In the genomic region with DNA sequence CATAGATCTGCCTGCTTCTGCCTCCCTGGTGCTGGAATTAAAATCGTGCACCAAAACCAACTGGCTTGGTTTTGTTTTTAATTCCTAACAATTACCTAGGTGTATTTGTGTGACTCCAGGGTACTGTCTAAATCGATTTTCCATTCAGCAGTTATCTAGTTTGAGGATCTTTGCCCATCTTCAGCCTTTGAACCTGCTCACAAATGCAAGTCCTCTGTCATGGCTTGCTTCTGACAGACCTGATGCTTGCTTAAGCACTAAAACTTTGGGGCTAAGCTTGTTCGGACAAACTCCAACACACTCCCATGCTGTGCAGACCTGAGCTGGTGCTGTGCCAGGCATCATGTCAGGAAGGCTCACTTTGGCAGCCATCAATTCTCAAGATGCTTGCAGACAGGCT, we compare ENCODE assay signal across 22 mouse cellular contexts.
DNase-seq lines count a peak whose midpoint lies in the region; ATAC-seq and TF ChIP-seq lines count a peak whose summit lies in the region.
"Had no signal": no experiment of that assay in that cellular context is flagged by ENCODE, and none has a peak within 500 bp of the region (broad histone marks: within the 10 kb centered on the region; RNA-seq: fewer than 3 reads in every experiment).

No protein-coding gene starts in this region.

- TF ChIP-seq CTCF in heart, adult 2 months (IDR thresholded peaks at IDR 0.05), result no peak

- no peak overlapping the region for H3K4me2 ChIP-seq in heart, embryonic 15.5 days
- H3K4me2 ChIP-seq in lung, embryonic 16.5 days (ENCODE audit: low read depth, low read length), result no peak overlapping the region
- H3K4me2 ChIP-seq: embryonic facial prominence, embryonic 13.5 days; hindbrain, embryonic 12.5 days; limb, embryonic 15.5 days; liver, embryonic 15.5 days; stomach, embryonic 15.5 days had no signal

- no peaks in the 10 kb centered on the region for H3K9me3 ChIP-seq in heart, embryonic 15.5 days (replicated peaks)
- no peaks in the 10 kb centered on the region for H3K9me3 ChIP-seq in lung, embryonic 16.5 days (ENCODE audit: control insufficient read depth, low read length)
- H3K9me3 ChIP-seq: embryonic facial prominence, embryonic 13.5 days; G1E; hindbrain, embryonic 12.5 days; limb, embryonic 15.5 days; liver, embryonic 15.5 days; stomach, embryonic 15.5 days had no signal

- H3K27ac ChIP-seq in heart, embryonic 15.5 days, result peak overlapping the region; percentile 14; the same call in 1 of the 2 replicates
- H3K27ac ChIP-seq in heart, adult 2 months, result no peak overlapping the region
- peak overlapping the region; percentile 49 for H3K27ac ChIP-seq in lung, embryonic 16.5 days (ENCODE audit: low read length)
- H3K27ac ChIP-seq: embryonic facial prominence, embryonic 13.5 days; limb, embryonic 15.5 days; liver, embryonic 15.5 days; stomach, embryonic 15.5 days had no signal

- 60% methylated on average over 3 of the region's 3 CpGs for WGBS in heart, embryonic 15.5 days
- 64% methylated on average over 3 of the region's 3 CpGs for WGBS in heart, adult 2 months
- 62% methylated on average over 3 of the region's 3 CpGs for WGBS in lung, embryonic 16.5 days

- no peak for DNase-seq in heart, adult 2 months
- no peak for DNase-seq in lung, postnatal 25 days (ENCODE audit: low spot score)
- peak; percentile 17 for DNase-seq in thymus, postnatal 0 days (ENCODE audit: low spot score)
- DNase-seq in thymus, postnatal 14 days, result no peak
- DNase-seq in ovary, adult 18-20 months (ENCODE audit: low spot score), result no peak
- DNase-seq: adrenal gland, postnatal 10 days; cerebellum, adult 11 months; cerebellum, postnatal 10 days; gastrocnemius, postnatal 10 days; heart, adult 18-20 months; layer of hippocampus, postnatal 36 days; lung, postnatal 10 days had no signal

- no peak for ATAC-seq in heart, embryonic 15.5 days (replicated peaks; ENCODE audit: insufficient number of reproducible peaks, insufficient read depth, low FRiP score, low read depth)
- ATAC-seq in lung, embryonic 16.5 days (ENCODE audit: low read depth), result no peak
- ATAC-seq: activated CD4-positive, CD25-positive, alpha-beta regulatory T cell, adult 4 months; intestine, embryonic 16.5 days had no signal

- no peaks in the 10 kb centered on the region for H3K27me3 ChIP-seq in heart, embryonic 15.5 days
- H3K27me3 ChIP-seq in heart, adult 2 months (ENCODE audit: control insufficient read depth, insufficient read depth, low read length), result no peaks in the 10 kb centered on the region
- H3K27me3 ChIP-seq in lung, embryonic 16.5 days (ENCODE audit: control insufficient read depth, insufficient read depth, low read depth, low read length), result no peaks in the 10 kb centered on the region
- H3K27me3 ChIP-seq: hindbrain, embryonic 12.5 days; stomach, embryonic 15.5 days had no signal

- H3K36me3 ChIP-seq in heart, embryonic 15.5 days, result no peaks in the 10 kb centered on the region
- no peaks in the 10 kb centered on the region for H3K36me3 ChIP-seq in heart, adult 2 months (ENCODE audit: control insufficient read depth, insufficient read depth, low read length)
- H3K36me3 ChIP-seq in lung, embryonic 16.5 days (ENCODE audit: control insufficient read depth, insufficient read depth, low read length), result no peaks in the 10 kb centered on the region
- H3K36me3 ChIP-seq: embryonic facial prominence, embryonic 13.5 days; G1E; hindbrain, embryonic 12.5 days; limb, embryonic 15.5 days; liver, embryonic 15.5 days; stomach, embryonic 15.5 days had no signal

- no peak overlapping the region for H3K4me3 ChIP-seq in heart, embryonic 15.5 days
- no peak overlapping the region for H3K4me3 ChIP-seq in heart, adult 2 months
- no peak overlapping the region for H3K4me3 ChIP-seq in lung, embryonic 16.5 days (ENCODE audit: low read length)
- H3K4me3 ChIP-seq: embryonic facial prominence, embryonic 13.5 days; hindbrain, embryonic 12.5 days; limb, embryonic 15.5 days; liver, embryonic 15.5 days; stomach, embryonic 15.5 days had no signal

- TF ChIP-seq POLR2A in heart, adult 2 months (IDR thresholded peaks at IDR 0.05; ENCODE audit: insufficient read depth, low read depth, low read length), result no peak

- no peak overlapping the region for H3K9ac ChIP-seq in heart, embryonic 15.5 days
- no peak overlapping the region for H3K9ac ChIP-seq in heart, adult 2 months (ENCODE audit: low read depth, low read length)
- no peak overlapping the region for H3K9ac ChIP-seq in lung, embryonic 16.5 days (ENCODE audit: low read length)
- H3K9ac ChIP-seq: embryonic facial prominence, embryonic 13.5 days; hindbrain, embryonic 12.5 days; limb, embryonic 15.5 days; liver, embryonic 15.5 days; stomach, embryonic 15.5 days had no signal

- no peak for TF ChIP-seq EP300 in heart, adult 2 months (IDR thresholded peaks at IDR 0.05; ENCODE audit: insufficient read depth, low read depth, low read length)

- H3K79me2 ChIP-seq in heart, adult 2 months (replicated peaks; ENCODE audit: control insufficient read depth, insufficient read depth, low read length), result no peaks in the 10 kb centered on the region

- no peaks in the 10 kb centered on the region for H3K4me1 ChIP-seq in heart, embryonic 15.5 days (replicated peaks)
- peaks cover 2% of the 10 kb centered on the region; the same call in 1 of the 2 replicates for H3K4me1 ChIP-seq in heart, adult 2 months (ENCODE audit: control insufficient read depth, insufficient read depth, low read length)
- H3K4me1 ChIP-seq in lung, embryonic 16.5 days (replicated peaks; ENCODE audit: control insufficient read depth, insufficient read depth, low read length), result no peaks in the 10 kb centered on the region
- H3K4me1 ChIP-seq: limb, embryonic 15.5 days; liver, embryonic 15.5 days; stomach, embryonic 15.5 days had no signal

- intact Hi-C loops in heart, adult 2 months (cut with DNase I), result no loop called here
